Mouse (Mus musculus): ENCODE measurements at regions not wholly inside any gene's neighbourhood (a gene's known extent, or its start where the extent isn't known, plus 50 kb on each side); places are given as distances from the start of the nearest gene placed in this dataset.
"Not testable (repeated sequence)": the region's sequence is repeated elsewhere in the genome, so short reads cannot be mapped to it uniquely, and the experiment has no call there.

DNA sequence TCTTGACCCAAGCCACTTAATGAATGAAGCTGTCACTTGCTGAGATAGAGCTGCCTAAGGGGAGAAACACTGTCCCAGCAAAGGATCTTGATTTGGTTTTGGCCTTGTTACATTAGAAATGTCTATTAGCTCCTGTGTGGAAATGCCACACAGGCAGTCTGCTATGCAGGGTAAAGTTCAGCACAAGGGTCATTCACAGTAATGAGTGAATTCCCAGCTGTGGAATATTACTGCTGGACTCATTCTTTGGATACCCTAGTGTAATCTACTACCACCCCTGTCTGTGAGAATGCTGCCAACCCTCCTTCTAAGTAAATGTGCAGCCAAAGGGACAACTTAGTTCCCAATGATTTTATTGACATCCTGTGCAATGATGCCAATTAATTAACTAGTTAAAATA lies 322.2 kb upstream of the Clnk start:
- intact Hi-C loops (cut with DNase I), result no loop called here
- no peak for DNase-seq (ENCODE audit: low spot score in 2 of 2)

- intact Hi-C loops (cut with DNase I); DNase-seq (ENCODE audit: low spot score in 2 of 2): not testable (repeated sequence)
Measured at GRCm38 (mm10) chr5:39191153-39191552, 314.5 kb upstream of the Clnk start.

DNA sequence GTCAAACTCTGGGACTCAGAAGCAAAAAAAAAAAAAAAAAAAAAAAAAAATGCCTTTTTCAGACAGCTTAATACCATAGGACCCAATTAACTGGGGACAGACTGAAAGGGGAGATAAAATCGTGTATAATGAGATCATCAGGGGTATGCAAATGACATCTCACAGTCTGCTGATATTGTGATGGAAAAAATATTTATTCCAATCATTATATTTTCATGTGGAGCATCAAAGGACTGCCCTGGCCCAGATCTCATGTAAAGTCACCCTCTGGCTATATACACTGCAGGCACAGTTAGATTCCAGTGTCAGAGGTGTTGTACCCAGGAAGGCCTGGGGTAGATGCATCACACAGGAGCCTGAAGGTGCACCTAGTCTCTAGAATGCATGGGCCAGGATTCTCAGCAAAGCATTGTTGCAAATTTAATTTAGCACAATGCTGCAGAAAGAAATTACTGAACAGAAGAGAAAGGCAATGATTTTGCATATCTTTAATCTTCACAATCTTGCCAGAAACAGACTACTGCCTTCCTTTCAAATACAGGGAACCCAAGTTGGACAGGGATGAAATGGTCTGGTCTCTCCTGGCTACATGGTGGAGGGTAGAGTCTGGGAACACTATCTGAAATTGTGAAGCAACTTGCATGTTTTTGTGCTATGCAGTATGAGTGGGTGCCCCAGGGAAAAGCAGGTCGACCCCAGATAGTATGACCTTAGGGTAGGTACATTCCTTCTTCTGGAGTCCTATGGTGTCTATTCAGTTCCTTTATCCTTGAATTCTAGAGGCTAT lies 305.2 kb upstream of the Clnk start:
- intact Hi-C loops (cut with DNase I), result no loop called here
- DNase-seq (ENCODE audit: low spot score in 2 of 2), result no peak

DNA sequence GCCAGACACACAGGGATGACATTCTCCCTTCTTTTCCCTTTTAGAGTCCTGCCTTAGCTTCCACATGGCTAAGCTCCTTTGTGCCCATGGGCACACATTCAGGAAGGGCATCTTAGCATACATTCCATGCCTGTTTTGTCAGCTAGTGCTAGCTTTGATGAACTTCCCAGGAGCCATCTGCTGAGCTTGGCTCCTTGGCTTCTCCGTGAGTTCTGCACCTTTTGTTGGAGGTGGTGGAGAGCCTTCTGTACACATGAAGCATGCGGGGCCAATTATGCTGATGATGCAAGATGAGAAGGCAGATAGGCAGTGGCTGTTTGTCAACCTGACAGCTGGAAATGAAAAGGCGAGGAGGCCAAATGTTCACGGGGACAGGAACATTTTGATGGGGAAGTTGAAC lies 304.4 kb upstream of the Clnk start:
- DNase-seq (ENCODE audit: low spot score in 2 of 2), result no peak
- intact Hi-C loops (cut with DNase I), result no loop called here

DNA sequence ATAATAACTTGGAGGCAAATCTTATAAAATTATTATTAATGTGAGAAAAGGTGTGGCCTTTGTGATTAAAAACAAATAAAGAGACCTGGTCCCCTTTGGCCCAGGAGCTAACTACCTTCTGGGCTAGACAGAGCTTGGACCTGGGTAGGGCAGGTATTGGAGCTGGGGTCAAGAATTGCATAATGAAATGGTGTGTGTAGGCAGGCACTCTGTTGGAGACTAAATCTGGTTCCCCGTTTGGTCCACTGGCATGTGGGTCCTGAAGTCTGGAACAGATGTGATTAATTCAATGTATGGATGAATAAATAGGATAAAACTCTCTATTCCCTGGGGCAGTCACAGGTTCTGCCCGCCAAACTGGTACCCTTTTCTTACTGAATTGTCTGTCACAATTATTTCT lies 301.3 kb upstream of the Clnk start:
- no peak for DNase-seq (ENCODE audit: low spot score in 2 of 2)
- intact Hi-C loops (cut with DNase I), result no loop called here

DNA sequence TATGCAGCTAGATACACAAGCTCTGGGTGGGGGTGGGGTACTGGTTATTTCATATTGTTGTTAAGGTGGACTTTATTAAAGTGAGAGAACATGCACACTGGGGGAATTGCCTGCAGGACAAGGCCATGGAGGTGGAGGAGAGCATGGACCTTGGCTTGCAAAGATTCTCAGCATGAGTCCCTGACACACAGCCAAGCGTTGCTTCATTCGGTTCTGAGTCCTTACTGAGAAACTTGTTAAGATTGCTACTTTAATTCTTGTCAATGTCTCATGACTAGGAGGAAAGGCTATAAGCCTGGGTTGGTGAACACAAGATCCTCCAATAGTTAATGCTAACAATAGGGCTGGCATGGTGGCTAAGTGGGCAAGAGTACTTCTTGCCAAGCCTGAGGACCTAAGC lies 300.3 kb upstream of the Clnk start:
- intact Hi-C loops (cut with DNase I), result no loop called here
- DNase-seq (ENCODE audit: low spot score in 2 of 2), result no peak

- no peak for DNase-seq (ENCODE audit: low spot score in 2 of 2)
- intact Hi-C loops (cut with DNase I), result no loop called here
Measured at GRCm38 (mm10) chr5:39173491-39173890, 296.9 kb upstream of the Clnk start.

- intact Hi-C loops (cut with DNase I), result no loop called here
- DNase-seq (ENCODE audit: low spot score in 2 of 2), result peak in 1 of 2 experiments; percentile 57
Measured at GRCm38 (mm10) chr5:39159651-39160050, 283.0 kb upstream of the Clnk start.

DNA sequence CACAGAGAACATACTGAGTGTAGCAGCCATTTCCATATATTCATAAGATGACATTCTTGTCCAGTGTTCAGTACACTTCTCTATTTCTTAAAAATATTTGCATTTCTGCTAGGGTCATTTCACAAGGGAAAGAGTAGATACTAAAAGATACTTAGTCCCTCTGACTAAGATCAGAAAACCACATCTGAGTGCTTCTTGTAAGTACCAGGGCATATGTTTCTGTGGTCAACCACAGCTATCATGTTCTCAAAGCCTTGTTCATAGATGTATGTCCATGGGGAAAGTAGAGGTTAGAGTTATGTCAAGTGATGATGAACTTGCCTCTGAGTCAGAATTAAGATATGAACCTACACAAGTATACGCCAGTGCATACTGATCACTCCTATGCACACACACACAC lies 279.2 kb upstream of the Clnk start:
- no peak for DNase-seq (ENCODE audit: low spot score in 2 of 2)
- intact Hi-C loops (cut with DNase I), result no loop called here

GRCm38 (mm10) chr5:39153291-39153794 lies 276.7 kb upstream of the Clnk start:
- intact Hi-C loops (cut with DNase I), result no loop called here
- DNase-seq (ENCODE audit: low spot score in 2 of 2), result no peak

GRCm38 (mm10) chr5:39151917-39152316 lies 275.3 kb upstream of the Clnk start:
- intact Hi-C loops (cut with DNase I), result no loop called here
- DNase-seq (ENCODE audit: low spot score in 2 of 2), result no peak

GRCm38 (mm10) chr5:39150891-39151290 lies 274.3 kb upstream of the Clnk start:
- DNase-seq (ENCODE audit: low spot score in 2 of 2), result no peak
- intact Hi-C loops (cut with DNase I), result no loop called here

DNA sequence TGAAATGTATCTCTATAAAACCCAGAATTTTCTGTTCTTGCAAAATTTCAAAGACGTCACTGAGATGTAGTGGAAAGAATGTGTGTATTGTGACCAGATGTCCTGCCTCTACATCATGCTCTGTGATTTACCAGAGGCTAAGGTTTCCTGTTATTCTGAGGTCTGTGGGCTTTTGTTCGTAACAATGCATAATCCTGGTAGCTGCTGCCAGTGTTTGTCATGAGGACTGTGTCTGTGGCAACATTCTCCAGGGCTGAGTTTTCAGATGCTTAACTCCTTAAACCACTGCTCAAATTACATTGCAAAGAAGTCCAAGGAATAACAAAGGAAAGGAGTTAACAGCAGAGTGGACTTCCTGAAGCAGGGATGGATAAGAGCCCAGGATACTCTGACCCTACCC lies 269.0 kb upstream of the Clnk start:
- intact Hi-C loops (cut with DNase I), result no loop called here
- peak in 1 of 2 experiments; percentile 24 for DNase-seq (ENCODE audit: low spot score in 2 of 2)

DNA sequence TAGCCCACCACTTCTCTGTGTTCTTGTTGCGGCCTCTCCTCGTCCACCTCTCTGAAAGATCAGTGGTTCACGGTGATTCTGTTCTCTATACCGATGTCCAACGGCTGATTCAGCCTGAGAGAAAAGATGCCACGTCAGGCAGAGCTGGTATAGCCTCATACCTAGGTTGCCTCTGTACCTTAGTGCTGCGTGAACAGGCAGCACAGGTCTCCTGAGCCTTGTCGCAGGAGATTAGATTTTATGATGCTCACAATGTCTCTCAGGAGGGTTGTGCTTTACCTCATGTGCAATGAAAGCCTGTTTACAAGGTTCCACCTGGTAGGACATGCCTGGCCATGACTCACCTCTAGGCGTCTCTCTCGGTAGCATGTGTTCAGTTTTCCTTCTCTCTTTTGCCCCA lies 267.6 kb upstream of the Clnk start:
- intact Hi-C loops (cut with DNase I), result no loop called here
- no peak for DNase-seq (ENCODE audit: low spot score in 2 of 2)

- no peak for DNase-seq (ENCODE audit: low spot score in 2 of 2)
- intact Hi-C loops (cut with DNase I), result no loop called here
Measured at GRCm38 (mm10) chr5:39143648-39144047, 267.0 kb upstream of the Clnk start.

- intact Hi-C loops (cut with DNase I), result no loop called here
Measured at GRCm38 (mm10) chr5:39138375-39138774, 261.8 kb upstream of the Clnk start.

DNA sequence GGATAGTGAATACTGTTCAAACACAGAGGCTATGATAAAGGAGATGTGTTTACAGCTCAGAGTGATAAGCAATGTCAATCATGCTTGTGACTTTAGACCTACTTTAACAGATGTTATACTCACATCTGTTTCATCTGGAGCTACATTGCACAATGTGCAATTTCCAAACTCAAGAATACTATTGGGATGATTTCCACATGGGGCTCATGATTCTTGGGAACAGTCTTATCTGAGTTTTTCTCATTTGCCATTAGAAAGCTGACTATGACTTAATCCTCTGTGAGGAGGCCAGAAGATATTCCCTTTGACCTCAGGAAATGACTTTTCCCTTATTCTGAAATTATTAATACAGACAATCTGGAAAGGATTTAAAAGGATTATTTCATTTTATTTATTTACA lies 252.3 kb upstream of the Clnk start:
- intact Hi-C loops (cut with DNase I), result no loop called here
- no peak for DNase-seq (ENCODE audit: low spot score in 2 of 2)

More at GRCm38 (mm10) chr5:39138375-39138774, 261.8 kb upstream of the Clnk start:
- DNase-seq (ENCODE audit: low spot score in 2 of 2), result no peak

GRCm38 (mm10) chr5:39126833-39127232 lies 250.2 kb upstream of the Clnk start:
- intact Hi-C loops (cut with DNase I), result no loop called here
- no peak for DNase-seq (ENCODE audit: low spot score in 2 of 2)

DNA sequence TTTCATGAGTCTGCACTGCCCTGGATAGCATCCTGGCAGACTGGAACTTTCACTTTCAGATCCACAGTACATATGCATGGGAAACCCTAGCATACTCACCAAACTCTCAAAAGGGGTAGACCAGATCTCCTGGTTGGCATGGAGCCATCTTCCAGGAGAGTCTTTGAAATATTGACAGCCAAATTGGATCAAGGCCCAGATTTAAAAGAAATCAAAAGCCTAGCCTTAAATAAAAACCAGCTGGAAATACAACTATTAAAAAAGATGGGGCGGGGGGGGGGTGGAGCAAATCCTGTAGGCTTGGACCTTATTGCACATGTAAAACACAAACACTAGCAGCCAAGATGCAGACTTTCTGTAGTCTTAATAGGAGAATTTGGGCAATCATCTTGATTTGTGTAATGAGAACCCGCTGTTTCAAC lies 249.7 kb upstream of the Clnk start:
- no peak for DNase-seq (ENCODE audit: low spot score in 2 of 2)
- intact Hi-C loops (cut with DNase I), result no loop called here

- intact Hi-C loops (cut with DNase I), result no loop called here
- DNase-seq (ENCODE audit: low spot score in 2 of 2), result no peak
Measured at GRCm38 (mm10) chr5:39110336-39110735, 233.7 kb upstream of the Clnk start.

DNA sequence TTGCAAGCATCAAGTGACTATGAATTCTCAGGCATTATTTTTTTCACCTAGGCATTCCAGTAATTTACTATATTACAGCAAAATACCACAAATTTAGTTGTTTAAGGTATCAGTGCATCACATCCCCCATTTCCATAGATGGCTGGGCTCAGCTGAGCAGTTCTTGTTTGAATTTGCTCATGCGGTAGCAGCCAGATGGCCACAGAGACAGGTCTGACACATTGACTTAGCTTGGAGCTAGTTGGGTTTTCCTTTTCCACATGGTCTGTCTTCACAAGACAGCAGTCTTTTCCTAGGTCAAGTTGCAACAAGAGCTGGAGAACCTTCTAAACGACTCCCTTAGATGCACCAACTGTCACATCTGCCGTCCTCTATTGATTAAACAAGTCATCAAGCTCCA lies 232.9 kb upstream of the Clnk start:
- intact Hi-C loops (cut with DNase I), result no loop called here

DNA sequence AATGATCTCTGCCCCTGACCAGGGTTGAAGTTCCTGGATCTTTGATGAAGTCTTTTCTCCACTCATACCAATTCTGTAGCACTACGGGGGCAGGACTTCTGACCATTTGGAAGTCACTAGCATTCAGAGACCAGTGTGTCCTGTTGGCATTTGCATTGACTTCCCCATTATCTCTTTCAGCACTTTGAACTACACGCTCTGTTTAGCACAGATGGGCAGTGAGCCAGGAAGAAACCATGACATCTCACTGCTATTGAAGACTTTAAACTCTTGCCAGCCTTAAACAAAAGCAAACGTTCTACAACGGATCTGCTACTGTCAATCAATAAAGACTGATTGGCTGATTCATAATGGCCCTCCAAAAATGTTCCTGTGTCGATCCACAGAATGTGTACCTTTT lies 222.5 kb upstream of the Clnk start:
- intact Hi-C loops (cut with DNase I), result no loop called here
- no peak for DNase-seq (ENCODE audit: low spot score in 2 of 2)

More for the DNA sequence above, 232.9 kb upstream of the Clnk start:
- DNase-seq (ENCODE audit: low spot score in 2 of 2), result no peak

Measured in left cerebral cortex, postnatal 25 days (tissue).